ENCODE assay signal across 9 mouse cellular contexts in the genomic region with DNA sequence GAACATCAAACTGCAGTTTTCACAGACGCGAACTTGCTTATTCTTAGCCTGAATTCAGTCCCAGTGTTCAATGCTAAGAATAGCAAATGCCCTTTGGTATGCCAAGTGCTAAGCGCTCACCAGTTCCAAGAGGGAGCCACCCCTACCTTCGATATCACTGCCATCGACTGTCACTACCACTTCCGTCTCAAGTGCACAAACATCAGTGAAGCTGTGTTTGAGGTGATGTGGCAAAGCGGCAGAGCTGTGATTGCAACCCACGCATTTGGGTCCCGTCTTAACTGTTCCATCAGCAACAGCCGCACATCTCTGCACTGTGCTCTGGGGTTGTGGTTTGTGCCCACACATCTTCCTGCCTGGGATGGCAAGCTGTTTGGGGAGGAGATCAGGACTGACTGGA.
DNase-seq lines count a peak whose midpoint lies in the region; ATAC-seq and TF ChIP-seq lines count a peak whose summit lies in the region.
"Had no signal": no experiment of that assay in that cellular context is flagged by ENCODE, and none has a peak within 500 bp of the region (broad histone marks: within the 10 kb centered on the region; RNA-seq: fewer than 3 reads in every experiment).

No protein-coding gene starts in this region.

- H3K36me3 ChIP-seq in neural tube, embryonic 15.5 days, result peaks cover 17% of the 10 kb centered on the region
- H3K36me3 ChIP-seq in heart, embryonic 15.5 days, result no peaks in the 10 kb centered on the region
- peaks cover 8% of the 10 kb centered on the region; the same call in 1 of the 2 replicates for H3K36me3 ChIP-seq in midbrain, embryonic 16.5 days (ENCODE audit: control insufficient read depth, insufficient read depth, low read length)
- H3K36me3 ChIP-seq: embryonic facial prominence, embryonic 13.5 days; limb, embryonic 12.5 days had no signal

- no peaks in the 10 kb centered on the region for H3K9me3 ChIP-seq in neural tube, embryonic 15.5 days (replicated peaks)
- H3K9me3 ChIP-seq in heart, embryonic 15.5 days (replicated peaks), result no peaks in the 10 kb centered on the region
- H3K9me3 ChIP-seq in midbrain, embryonic 16.5 days (replicated peaks; ENCODE audit: control insufficient read depth, low read length, poor library complexity, severe bottlenecking), result no peaks in the 10 kb centered on the region
- H3K9me3 ChIP-seq: embryonic facial prominence, embryonic 13.5 days; limb, embryonic 12.5 days had no signal

- peaks cover 44% of the 10 kb centered on the region for H3K4me1 ChIP-seq in neural tube, embryonic 15.5 days
- peaks cover 19% of the 10 kb centered on the region for H3K4me1 ChIP-seq in heart, embryonic 15.5 days (replicated peaks)
- H3K4me1 ChIP-seq in midbrain, embryonic 16.5 days (ENCODE audit: control insufficient read depth, insufficient read depth, low read length), result peaks cover 45% of the 10 kb centered on the region
- H3K4me1 ChIP-seq in cerebellum, adult 2 months (ENCODE audit: control insufficient read depth, insufficient read depth, low read length), result 0 out of 2 replicates have a peak, but pooled peaks cover 3% of the 10 kb centered on the region

- no peak for TF ChIP-seq CTCF in cerebellum, adult 2 months (IDR thresholded peaks at IDR 0.05; ENCODE audit: borderline replicate concordance, insufficient read depth, low read depth, low read length)

- H3K4me2 ChIP-seq in neural tube, embryonic 15.5 days, result no peak overlapping the region
- peak overlapping the region; percentile 47 for H3K4me2 ChIP-seq in heart, embryonic 15.5 days
- no peak overlapping the region for H3K4me2 ChIP-seq in midbrain, embryonic 16.5 days (ENCODE audit: low read length)
- H3K4me2 ChIP-seq: embryonic facial prominence, embryonic 13.5 days; limb, embryonic 12.5 days had no signal

- no peak for DNase-seq in neural tube, embryonic 10.5 days (ENCODE audit: extremely low spot score, low spot score)
- no peak for DNase-seq in ovary, postnatal 36 days (ENCODE audit: low spot score)
- DNase-seq in cerebellum, adult 2 months, result no peak
- no peak for DNase-seq in ovary, adult 18-20 months (ENCODE audit: low spot score)

- H3K4me3 ChIP-seq in neural tube, embryonic 15.5 days (replicated peaks), result no peak overlapping the region
- no peak overlapping the region for H3K4me3 ChIP-seq in heart, embryonic 15.5 days
- H3K4me3 ChIP-seq in midbrain, embryonic 16.5 days (ENCODE audit: low read depth, low read length), result no peak overlapping the region
- H3K4me3 ChIP-seq in cerebellum, adult 2 months (replicated peaks; ENCODE audit: insufficient read depth, low read depth, low read length), result no peak overlapping the region
- H3K4me3 ChIP-seq: embryonic facial prominence, embryonic 13.5 days; limb, embryonic 12.5 days had no signal

- 91% methylated on average over 10 of the region's 10 CpGs for WGBS in neural tube, embryonic 15.5 days
- WGBS in heart, embryonic 15.5 days, result 46% methylated on average over 10 of the region's 10 CpGs
- 87% methylated on average over 10 of the region's 10 CpGs for WGBS in midbrain, embryonic 16.5 days
- WGBS in cerebellum, adult 2 months, result 54% methylated on average over 10 of the region's 10 CpGs

- no peak overlapping the region for H3K9ac ChIP-seq in neural tube, embryonic 15.5 days (replicated peaks)
- no peak overlapping the region for H3K9ac ChIP-seq in heart, embryonic 15.5 days
- no peak overlapping the region for H3K9ac ChIP-seq in midbrain, embryonic 16.5 days (ENCODE audit: low read depth, low read length)
- H3K9ac ChIP-seq: embryonic facial prominence, embryonic 13.5 days; limb, embryonic 12.5 days had no signal

- no peak for TF ChIP-seq POLR2A in cerebellum, adult 2 months (IDR thresholded peaks at IDR 0.05; ENCODE audit: borderline replicate concordance, insufficient read depth, low read length)

- no peaks in the 10 kb centered on the region for H3K27me3 ChIP-seq in neural tube, embryonic 15.5 days (replicated peaks)
- no peaks in the 10 kb centered on the region; the same call in 1 of the 2 replicates for H3K27me3 ChIP-seq in heart, embryonic 15.5 days
- H3K27me3 ChIP-seq in midbrain, embryonic 16.5 days (ENCODE audit: control insufficient read depth, insufficient read depth, low read depth, low read length), result no peaks in the 10 kb centered on the region
- no peaks in the 10 kb centered on the region for H3K27me3 ChIP-seq in cerebellum, adult 2 months (ENCODE audit: control insufficient read depth, insufficient read depth, low read length)
- H3K27me3 ChIP-seq: embryonic facial prominence, embryonic 13.5 days had no signal

- 0 out of 2 replicates have a peak overlapping the region, but pooled peaks have one; percentile 33 for H3K27ac ChIP-seq in neural tube, embryonic 15.5 days (replicated peaks)
- peak overlapping the region; percentile 70 for H3K27ac ChIP-seq in heart, embryonic 15.5 days
- peak overlapping the region; percentile 62 for H3K27ac ChIP-seq in midbrain, embryonic 16.5 days (ENCODE audit: low read length)
- H3K27ac ChIP-seq in cerebellum, adult 2 months (ENCODE audit: insufficient read depth, low read length), result no peak overlapping the region
- H3K27ac ChIP-seq: embryonic facial prominence, embryonic 13.5 days; limb, embryonic 12.5 days had no signal

- no peak for ATAC-seq in neural tube, embryonic 15.5 days (ENCODE audit: low FRiP score)
- ATAC-seq in heart, embryonic 15.5 days (replicated peaks; ENCODE audit: insufficient number of reproducible peaks, insufficient read depth, low FRiP score, low read depth), result peak; percentile 41; the same call in 1 of the 2 replicates
- ATAC-seq in midbrain, embryonic 16.5 days, result no peak
